Mouse (Mus musculus) heart, adult 2 months (tissue): ENCODE measurements around the gene Car14. TPM values are rescaled to one million over a fixed set of nuclear protein-coding genes. Genes with fewer than 3 reads are reported as not detected.
"Not testable (repeated sequence)": the region's sequence is repeated elsewhere in the genome, so short reads cannot be mapped to it uniquely, and the experiment has no call there.

Experiments
- DNase-seq, 2 experiments: peaks; one replicate each; pipeline ENCODE4 v3.0.0; 2021
- H3K27ac ChIP-seq: fragments of 200-600 bp; 2 replicates; pipeline ENCODE4 v1.8.1; 2022
- H3K27me3 ChIP-seq: fragments of 200-500 bp; 2 replicates; pipeline ENCODE4 v1.6.1; 2012; ENCODE audit warnings: mild to moderate bottlenecking, low read length, inconsistent platforms, mixed read lengths; ENCODE audit not compliant: control insufficient read depth, insufficient read depth
- H3K36me3 ChIP-seq: fragments of 200-500 bp; 2 replicates; pipeline ENCODE4 v1.6.1; 2012; ENCODE audit warnings: low read length, inconsistent platforms; ENCODE audit not compliant: control insufficient read depth, insufficient read depth
- H3K4me1 ChIP-seq: fragments of 200-500 bp; 2 replicates; pipeline ENCODE4 v1.6.1; 2011; ENCODE audit warnings: low read length; ENCODE audit not compliant: control insufficient read depth, insufficient read depth
- H3K4me3 ChIP-seq: fragments of 200-600 bp; 2 replicates; pipeline ENCODE4 v1.8.1; 2022
- H3K79me2 ChIP-seq: fragments of 200-500 bp; replicated peaks from 2 replicates; pipeline ENCODE4 v1.6.1; 2012; ENCODE audit warnings: mild to moderate bottlenecking, inconsistent platforms, low read length, moderate library complexity, mixed read lengths; ENCODE audit not compliant: control insufficient read depth, insufficient read depth
- H3K9ac ChIP-seq: fragments of 200-500 bp; 2 replicates; pipeline ENCODE4 v1.6.1; 2012; ENCODE audit warnings: low read depth, mild to moderate bottlenecking, control low read depth, inconsistent platforms, low read length, mixed read lengths
- CTCF ChIP-seq: fragments of 200-600 bp; IDR thresholded peaks from 2 replicates; pipeline ENCODE4 v1.8.1; 2022; ENCODE audit warnings: antibody characterized with exemption, mild to moderate bottlenecking, moderate library complexity
- EP300 ChIP-seq: fragments of 200-500 bp; IDR thresholded peaks from 2 replicates; pipeline ENCODE4 v1.6.1; 2011; ENCODE audit warnings: low read depth, low read length, control low read depth; ENCODE audit not compliant: insufficient read depth
- POLR2A ChIP-seq: fragments of 200-500 bp; IDR thresholded peaks from 2 replicates; pipeline ENCODE4 v1.6.1; 2011; ENCODE audit warnings: mild to moderate bottlenecking, low read depth, low read length, control low read depth; ENCODE audit not compliant: insufficient read depth
- WGBS: fragments of 180-500 bp; shearing (Covaris S2); methylation state at CpG from one replicate; pipeline ENCODE4 v1.1.7; 2018; 5-methylcytosine and 5-hydroxymethylcytosine counted together
- intact Hi-C: fragments of 180-260 bp; cut with DNase I; formaldehyde crosslinking; loops from one replicate; pipeline ENCODE4 v1.15.1; 2025
- polyA plus RNA-seq: library from polyadenylated mRNA; depleted of rRNA; stranded (reverse); fragments of >200 nt; gene quantifications from 2 replicates; pipeline ENCODE4 v1.2.3, GENCODE M21; 2012
- total RNA-seq, 2 experiments: library from RNA; stranded (reverse); gene quantifications; 2 replicates each; pipeline ENCODE4 v1.2.3; 2021

Gene Car14
- total and polyA plus RNA-seq, 3 experiments, result 146 to 227 (median 208) TPM

- Histone ChIP-seq H3K4me1 (peaks cover 1% of the 10 kb centered on the region; the same call in 1 of the 2 replicates), H3K79me2 (no peaks in the 10 kb centered on the region), H3K9ac (peak overlapping the region; percentile 56), H3K27ac (peak overlapping the region; percentile 91), H3K36me3 (peaks cover 3% of the 10 kb centered on the region; the same call in 1 of the 2 replicates), H3K27me3 (no peaks in the 10 kb centered on the region), H3K4me3 (peak overlapping the region; percentile 51)
- TF ChIP-seq CTCF (no peak), EP300 (no peak), POLR2A (no peak)
- peak in 1 of 2 experiments; percentile 32 for DNase-seq
- intact Hi-C loops, result no loop called here
- 16% methylated on average over 15 of the region's 15 CpGs for WGBS
These were observed 563 bp downstream of the Car14 start for GRCm38 (mm10) chr3:95903753-95904502.

DNA sequence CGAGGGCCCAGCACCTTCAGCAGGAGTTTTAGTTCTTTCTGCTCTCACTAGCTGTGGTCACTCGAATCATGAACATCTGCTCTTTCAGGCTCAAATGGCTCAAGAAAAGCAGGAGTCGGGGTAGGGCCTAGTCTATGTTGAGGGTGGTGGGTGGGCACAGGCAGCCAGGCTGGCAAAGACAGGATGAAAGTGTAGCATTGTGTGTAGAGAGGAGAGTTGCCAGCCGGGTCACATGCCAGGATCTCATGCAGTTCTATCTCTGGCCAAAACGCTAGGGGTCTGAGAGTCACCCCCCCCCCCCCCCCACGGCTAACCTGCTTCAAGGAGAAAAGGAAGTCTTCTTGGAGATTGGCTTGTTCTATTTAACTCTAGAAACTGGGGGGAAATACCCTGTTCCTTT, 1.8 kb downstream of the Car14 start:
- Histone ChIP-seq H3K9ac (peak overlapping the region; percentile 71), H3K79me2 (no peaks in the 10 kb centered on the region), H3K4me1 (peaks cover 1% of the 10 kb centered on the region; the same call in 1 of the 2 replicates), H3K27ac (peak overlapping the region; percentile 91), H3K36me3 (peaks cover 3% of the 10 kb centered on the region; the same call in 1 of the 2 replicates), H3K4me3 (peak overlapping the region; percentile 51), H3K27me3 (no peaks in the 10 kb centered on the region)
- peak in 1 of 2 experiments; percentile 29 for DNase-seq
- TF ChIP-seq EP300 (no peak), POLR2A (no peak), CTCF (no peak)
- WGBS, result 32% methylated on average over 6 of the region's 6 CpGs
- intact Hi-C loops, result no loop called here

- Histone ChIP-seq H3K9ac (peak overlapping the region; percentile 71), H3K4me1 (peaks cover 1% of the 10 kb centered on the region; the same call in 1 of the 2 replicates), H3K79me2 (no peaks in the 10 kb centered on the region), H3K36me3 (peaks cover 3% of the 10 kb centered on the region; the same call in 1 of the 2 replicates), H3K27ac (peak overlapping the region; percentile 91), H3K4me3 (no peak overlapping the region), H3K27me3 (no peaks in the 10 kb centered on the region)
- intact Hi-C loops, result no loop called here
- no peak; the same call in 1 of the 2 replicates for TF ChIP-seq POLR2A
- TF ChIP-seq EP300, result no peak
- TF ChIP-seq CTCF, result no peak
- peak in 1 of 2 experiments; percentile 36 for DNase-seq
These were observed 2.2 kb downstream of the Car14 start for GRCm38 (mm10) chr3:95902373-95902625.

DNA sequence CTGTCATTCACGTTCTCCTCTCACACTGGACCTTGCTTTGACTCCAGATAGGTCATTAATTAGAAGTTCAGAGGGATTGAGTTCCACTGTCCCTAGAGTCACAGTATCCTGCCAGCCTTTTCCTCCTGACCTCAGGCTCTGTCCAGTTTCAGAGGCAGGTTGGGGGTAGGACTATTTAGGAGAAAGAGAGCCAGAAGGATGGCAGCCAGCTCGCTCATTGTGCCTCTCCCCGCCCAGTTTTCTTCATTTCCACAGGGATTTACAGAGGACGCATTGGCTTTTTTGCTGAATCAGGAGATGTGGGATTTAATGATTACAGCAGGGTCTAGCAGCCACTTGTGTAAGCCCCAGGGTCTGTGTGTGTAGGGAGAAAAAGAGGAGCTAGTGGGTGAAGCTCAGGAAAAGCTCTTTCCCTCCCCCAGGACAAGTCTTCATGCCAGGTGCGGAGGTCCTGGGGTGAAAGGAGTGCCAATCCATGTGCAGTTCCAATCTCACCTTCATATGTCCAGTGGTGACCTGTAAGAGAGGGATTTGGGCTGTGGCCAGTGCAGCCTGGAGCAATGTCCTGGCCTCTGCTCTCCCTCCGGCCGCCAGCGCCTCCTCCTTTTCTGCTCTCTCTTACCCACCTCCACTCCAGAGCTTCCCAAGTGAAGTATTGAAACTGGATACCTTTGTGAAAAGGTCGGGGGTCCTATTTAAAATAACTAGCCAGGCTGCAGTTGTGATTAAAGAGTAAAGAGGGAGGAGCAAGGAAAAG, 2.7 kb downstream of the Car14 start:
- peak; percentile 38 to 52 for DNase-seq
- Histone ChIP-seq H3K4me3 (0 out of 2 replicates have a peak overlapping the region, but pooled peaks have one; percentile 0), H3K9ac (peak overlapping the region; percentile 23; the same call in 1 of the 2 replicates), H3K4me1 (peaks cover 1% of the 10 kb centered on the region; the same call in 1 of the 2 replicates), H3K27ac (peak overlapping the region; percentile 91), H3K27me3 (no peaks in the 10 kb centered on the region), H3K79me2 (no peaks in the 10 kb centered on the region), H3K36me3 (peaks cover 3% of the 10 kb centered on the region; the same call in 1 of the 2 replicates)
- WGBS, result 40% methylated on average over 9 of the region's 9 CpGs
- no peak for TF ChIP-seq EP300
- TF ChIP-seq POLR2A, result no peak; the same call in 1 of the 2 replicates
- no peak for TF ChIP-seq CTCF
- intact Hi-C loops, result no loop called here

DNA sequence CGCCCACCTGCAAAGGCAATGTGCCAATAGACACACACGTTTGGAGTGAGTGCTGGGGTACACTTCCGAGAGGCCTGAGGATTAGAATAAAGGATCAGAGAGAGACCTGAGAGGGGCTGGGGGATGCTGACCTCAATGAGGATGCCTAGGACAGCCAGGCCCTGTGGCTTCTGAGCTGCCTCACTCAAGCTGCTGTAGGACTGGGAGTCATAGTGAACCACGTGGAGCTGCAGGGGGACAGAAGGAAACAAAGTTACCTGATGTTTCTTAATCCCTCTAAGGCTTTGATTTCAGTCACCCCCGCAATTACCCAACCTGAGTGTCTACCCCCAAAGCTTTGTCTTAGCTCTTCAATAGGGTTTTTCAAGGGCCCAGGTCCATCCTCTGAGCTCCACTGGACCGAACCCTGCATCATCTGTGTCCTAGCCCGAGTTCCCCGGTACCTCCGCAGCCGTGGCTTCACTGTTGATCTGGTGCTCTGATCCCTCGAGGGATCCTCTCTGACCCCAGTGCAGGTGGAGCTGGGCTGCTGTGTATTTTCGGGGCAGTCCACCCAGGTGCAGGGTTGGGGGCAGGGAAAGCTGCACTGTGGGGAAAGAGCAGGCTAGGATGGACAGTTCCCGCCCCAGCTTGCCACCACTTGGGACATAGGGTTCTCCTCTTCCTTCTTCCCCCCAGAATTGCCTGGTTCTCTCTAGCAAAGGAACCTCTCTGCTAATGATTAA, 4.5 kb downstream of the Car14 start:
- H3K4me3 ChIP-seq, result no peak overlapping the region
- H3K9ac ChIP-seq, result no peak overlapping the region
- 0 out of 2 replicates have a peak, but pooled peaks cover under 1% of the 10 kb centered on the region for H3K79me2 ChIP-seq
- no peak overlapping the region for H3K27ac ChIP-seq
- intact Hi-C loops, result no loop called here
- H3K4me1 ChIP-seq, result peaks cover 3% of the 10 kb centered on the region
- DNase-seq, result no peak
- TF ChIP-seq POLR2A, result peak; percentile 52; the same call in 1 of the 2 replicates
- TF ChIP-seq EP300, result no peak
- 69% methylated on average over 13 of the region's 13 CpGs for WGBS
- peaks cover 3% of the 10 kb centered on the region; the same call in 1 of the 2 replicates for H3K36me3 ChIP-seq
- H3K27me3 ChIP-seq, result no peaks in the 10 kb centered on the region

GRCm38 (mm10) chr3:95895501-95895900, 9.0 kb downstream of the Car14 start:
- DNase-seq, H3K79me2 ChIP-seq, intact Hi-C loops, H3K4me3 ChIP-seq, H3K27ac ChIP-seq, H3K9ac ChIP-seq, H3K36me3 ChIP-seq, H3K27me3 ChIP-seq: not testable (repeated sequence)
- H3K4me1 ChIP-seq, result peaks cover 11% of the 10 kb centered on the region
- WGBS, result 73% methylated on average over 7 of the region's 7 CpGs
